Mouse (Mus musculus): ENCODE results near the gene Zc3h7b. TPM values are rescaled to one million over a fixed set of nuclear protein-coding genes. Genes with fewer than 3 reads are reported as not detected.

The Zc3h7b gene
- total RNA-seq, 2 experiments from 2014 or later = 154 to 159 TPM

DNA sequence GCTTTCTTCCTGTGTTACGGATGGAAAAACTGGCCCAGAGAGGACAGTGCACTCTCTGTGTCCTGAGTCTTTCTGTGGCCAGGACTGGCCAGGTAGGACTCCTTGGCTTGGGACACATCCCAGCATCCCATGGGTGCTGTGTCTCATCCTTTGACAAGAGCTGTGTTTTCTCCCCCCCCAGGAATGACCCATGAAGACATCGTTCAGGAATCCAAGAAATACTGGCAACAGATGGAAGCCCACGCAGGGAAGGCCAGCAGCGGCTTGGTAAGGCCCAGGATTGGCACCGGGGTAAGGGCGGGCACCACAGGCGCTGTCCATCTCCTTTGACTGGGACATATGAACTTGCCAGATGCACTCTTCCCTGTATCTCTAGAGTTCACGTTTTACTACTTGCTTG lies 40.8 kb downstream of the Zc3h7b start:
- no peak for DNase-seq (ENCODE audit: low spot score in 2 of 2)

DNA sequence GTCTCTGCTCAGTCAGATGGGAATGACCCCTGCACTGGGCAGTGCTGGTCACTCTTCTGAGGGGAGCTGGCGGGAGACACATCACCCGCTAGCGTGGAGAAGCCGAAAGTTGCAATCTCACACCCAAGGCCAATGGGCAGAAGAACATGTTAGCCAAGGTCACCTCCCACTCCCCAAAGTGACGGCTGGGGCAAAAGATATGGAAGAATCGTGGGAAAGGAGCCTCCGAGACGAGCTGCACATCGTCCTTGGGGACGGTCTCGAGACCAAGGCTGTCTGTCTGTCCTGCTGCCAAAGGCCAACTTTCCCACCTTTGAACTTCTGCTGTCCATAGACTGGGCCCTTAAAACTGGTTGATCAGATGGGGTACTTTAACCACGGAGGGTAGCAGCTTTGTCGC lies 42.7 kb downstream of the Zc3h7b start:
- DNase-seq (ENCODE audit: low spot score in 2 of 2) = no peak

DNA sequence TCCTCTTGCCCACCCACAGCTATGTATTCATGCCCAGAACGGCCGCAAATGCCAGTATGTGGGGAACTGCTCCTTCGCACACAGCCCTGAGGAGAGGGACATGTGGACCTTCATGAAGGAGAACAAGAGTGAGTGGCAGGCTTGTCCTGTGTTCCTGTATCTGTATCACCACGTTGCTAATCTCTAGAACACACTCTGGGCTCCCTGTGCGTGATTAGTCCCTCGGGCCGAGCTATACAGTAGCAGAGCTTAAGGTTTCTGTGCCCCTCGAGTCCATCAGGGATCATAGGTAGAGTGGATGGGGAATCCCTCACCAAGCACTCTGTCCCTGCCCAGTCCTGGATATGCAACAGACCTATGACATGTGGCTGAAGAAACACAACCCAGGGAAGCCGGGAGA lies 47.6 kb downstream of the Zc3h7b start:
- DNase-seq (ENCODE audit: low spot score in 2 of 2) = no peak

DNA sequence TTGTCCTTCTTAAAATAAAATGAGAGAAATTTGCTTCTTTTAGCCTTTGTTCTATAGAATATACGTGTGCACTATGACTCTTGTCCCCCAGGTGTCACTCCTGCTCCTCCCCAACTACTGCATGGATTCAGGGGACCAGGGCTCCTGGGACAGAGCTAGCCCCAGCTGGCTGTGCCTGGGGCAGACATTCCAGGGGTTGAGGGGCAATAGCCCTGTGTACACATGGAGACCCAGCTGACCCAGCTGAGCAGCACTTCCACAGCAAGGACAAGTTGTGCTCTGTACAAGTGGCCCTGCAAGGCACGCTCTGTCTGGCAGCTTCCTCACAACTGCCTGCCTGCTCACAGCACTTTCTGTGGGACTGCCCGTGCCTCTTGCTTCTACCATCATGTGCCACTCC lies 51.4 kb downstream of the Zc3h7b start:
- no peak for DNase-seq (ENCODE audit: low spot score in 2 of 2)

DNA sequence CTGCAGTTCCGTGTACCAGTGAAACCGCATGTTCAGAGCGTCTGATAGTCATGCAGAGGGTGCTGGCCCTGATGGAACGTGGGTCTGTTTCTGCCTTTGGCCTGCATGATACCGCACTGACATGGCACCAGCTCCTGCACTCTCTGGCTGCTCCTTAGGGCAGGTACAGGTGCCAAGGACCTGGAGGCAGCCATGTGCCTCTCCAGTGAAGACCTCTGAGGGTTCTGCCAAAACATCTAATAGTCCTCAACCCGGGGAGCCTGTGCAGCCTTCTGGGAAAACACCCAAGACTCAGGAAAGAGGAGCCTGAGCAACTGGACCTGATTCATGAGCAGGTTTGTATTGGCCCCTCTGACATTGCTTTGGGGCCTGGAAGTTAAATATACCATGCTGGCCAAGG lies 53.0 kb downstream of the Zc3h7b start:
- no peak for DNase-seq (ENCODE audit: low spot score in 2 of 2)

DNA sequence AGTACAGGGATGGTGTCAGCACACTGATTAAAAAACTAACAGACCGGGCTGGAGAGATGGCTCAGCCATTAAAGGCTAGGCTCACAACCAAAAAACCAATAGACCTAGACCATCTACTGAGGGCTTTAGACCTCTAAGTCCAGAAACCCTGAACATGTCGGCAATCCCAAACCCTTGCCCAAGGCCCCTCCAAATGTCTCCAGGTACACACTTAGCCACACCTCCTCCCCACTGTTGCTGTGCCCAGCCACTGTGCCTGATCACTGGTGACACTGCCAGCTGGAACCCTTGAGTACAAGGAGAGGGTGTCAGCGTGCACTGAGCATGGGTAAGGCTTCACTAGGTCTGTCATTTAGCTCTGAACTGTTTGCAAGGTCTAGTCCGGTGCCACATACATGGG lies 53.6 kb downstream of the Zc3h7b start:
- no peak for DNase-seq (ENCODE audit: low spot score in 2 of 2)

DNA sequence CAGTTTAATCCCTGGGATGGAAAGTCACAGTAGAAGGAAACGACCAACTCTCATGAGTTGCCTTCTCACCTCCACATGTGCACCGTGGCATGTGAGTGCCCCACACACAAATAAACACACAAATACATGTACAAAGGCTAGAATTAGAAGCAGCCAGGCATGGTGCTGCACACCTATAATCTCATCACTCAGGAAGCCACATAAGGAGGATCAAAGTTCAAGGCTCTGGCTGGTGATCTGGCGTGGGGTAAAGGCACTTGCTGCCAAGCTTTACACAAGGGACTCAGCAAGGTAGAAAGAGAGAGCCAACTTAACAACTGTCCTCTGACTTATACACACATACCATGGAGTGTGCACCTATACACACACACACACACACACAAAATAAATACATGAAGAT lies 55.5 kb downstream of the Zc3h7b start:
- no peak for DNase-seq (ENCODE audit: low spot score in 2 of 2)

DNA sequence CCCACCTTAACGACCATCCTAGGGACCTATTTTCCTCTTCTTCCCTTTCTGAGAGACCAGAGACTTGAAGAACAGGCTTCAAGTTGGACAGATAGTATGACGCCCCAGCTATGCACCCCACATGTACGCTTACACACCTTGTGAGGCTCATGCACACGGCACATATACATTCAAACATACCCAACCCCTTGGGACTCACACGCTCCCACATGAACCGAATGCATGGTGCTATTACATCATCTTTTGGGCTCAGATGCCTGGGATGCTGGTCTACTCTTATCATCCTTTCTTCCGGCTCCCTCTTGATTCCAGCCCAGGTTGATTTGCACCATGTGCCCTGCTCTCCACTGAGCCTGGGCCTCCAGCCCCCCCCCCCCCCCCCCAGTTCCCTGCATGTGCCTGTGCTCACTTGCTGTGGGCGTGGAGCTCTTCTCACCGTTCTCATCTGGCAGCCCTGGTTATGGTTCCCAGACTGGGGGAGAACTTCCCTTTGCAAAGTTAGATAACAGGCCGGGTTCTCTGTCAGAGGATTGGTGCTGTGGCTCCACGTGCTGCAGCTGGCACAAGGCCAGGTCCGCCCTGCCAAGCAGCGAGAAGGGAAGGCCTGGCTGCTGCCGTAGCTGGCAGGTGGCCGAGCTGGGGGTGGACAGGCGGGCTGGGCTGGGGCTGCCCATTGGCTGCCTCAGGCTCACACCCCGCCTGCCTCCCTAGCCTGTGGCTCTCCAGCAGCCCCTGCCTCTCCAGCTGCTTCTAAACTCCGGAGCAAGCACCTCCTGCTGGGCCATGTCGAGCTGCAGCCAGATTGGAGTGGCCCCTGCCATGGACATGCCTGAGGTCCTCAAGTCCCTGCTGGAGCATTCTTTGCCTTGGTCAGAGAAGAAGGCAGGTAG lies 57.4 kb downstream of the Zc3h7b start, which contains the start of gene Tef:
Gene Tef (plus strand): TSS at position 421 of the 890 bp plus-strand sequence.
- peak; percentile 100 for DNase-seq (ENCODE audit: low spot score in 2 of 2)

DNA sequence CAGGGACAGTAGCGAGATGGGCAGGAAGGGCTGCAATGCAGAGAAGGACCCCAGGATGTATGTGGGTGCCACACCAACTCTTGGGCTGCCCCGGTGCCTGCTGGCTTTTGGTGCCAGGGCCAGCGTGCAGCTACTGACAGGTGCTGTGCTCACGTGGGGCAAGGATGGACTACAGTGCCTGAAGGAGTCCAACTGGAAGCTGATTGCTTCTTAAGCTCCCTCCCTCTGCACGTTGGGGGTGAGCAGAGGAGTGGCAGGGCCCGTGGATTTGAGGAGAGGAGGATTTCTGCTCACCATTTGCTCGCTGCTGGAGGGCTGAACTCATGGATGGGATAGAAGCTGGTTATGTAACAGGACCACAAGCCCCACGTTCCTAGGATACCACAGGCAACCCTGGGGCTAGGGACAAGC lies 58.1 kb downstream of the Zc3h7b start:
- DNase-seq (ENCODE audit: low spot score in 2 of 2) = peak; percentile 46 to 57

DNA sequence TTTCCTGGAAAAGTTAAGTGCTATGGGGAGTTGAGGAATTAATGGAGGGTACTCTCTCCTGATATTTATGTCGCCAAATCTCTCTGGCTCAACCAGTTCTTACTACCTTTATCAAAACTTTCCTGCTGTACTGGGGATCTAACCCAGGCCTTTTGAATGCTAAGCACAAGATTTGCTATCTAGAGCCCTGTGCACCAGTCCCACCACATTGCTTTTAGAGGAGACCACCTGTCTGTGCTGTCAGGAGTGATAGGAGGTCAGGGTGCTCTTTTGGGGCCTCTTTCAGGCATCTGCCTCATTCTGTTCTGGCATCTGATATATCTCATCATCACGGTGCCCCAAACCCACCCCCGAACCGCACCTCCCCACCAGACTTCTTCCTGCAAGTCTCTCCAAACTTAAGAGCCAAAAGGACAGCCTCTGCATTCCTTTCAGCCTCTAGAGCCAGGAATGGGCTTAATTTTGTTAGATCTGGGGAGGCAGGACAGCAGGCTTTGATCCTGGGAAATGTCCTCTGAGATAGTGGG lies 58.6 kb downstream of the Zc3h7b start:
- DNase-seq (ENCODE audit: low spot score in 2 of 2) = no peak

DNA sequence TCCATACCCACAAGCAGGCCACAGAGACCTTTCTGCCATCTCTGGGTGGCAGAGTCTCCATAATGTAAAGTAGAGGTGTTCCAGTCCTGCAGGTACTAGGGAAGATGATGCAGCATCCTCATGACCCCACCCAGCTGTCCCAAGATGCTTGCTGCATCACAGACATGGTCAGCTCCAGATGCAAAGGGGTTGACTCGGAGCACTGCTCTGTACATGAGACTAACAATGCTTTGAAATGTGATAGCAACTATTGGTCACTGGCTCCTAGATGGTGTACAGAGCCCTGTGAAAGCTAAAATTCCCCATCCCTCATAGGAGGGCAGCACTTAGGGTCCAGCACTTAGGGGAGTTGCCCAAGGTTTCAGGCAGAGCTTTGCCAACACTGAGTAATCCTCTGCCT lies 59.3 kb downstream of the Zc3h7b start:
- DNase-seq (ENCODE audit: low spot score in 2 of 2) = no peak

DNA sequence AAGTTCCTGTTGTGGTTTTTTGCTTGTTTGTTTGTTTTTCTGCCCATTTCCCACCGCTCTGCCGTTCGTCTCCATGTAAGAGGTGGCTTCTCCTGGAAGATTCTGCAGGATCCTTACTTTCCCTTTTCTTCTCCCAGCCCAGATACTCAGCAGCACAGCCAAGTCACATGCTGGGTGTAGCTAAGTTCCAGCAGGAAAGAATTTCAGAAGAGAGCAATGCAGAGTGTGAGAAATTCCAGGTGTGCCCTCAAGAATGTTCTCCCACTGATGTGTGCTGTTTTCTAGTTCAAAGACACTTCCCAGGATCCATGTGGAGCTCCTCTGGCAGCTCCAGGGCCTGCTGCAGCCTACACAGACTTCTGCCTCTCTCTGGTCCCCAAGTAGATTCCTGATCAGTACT lies 60.0 kb downstream of the Zc3h7b start:
- no peak for DNase-seq (ENCODE audit: low spot score in 2 of 2)

DNA sequence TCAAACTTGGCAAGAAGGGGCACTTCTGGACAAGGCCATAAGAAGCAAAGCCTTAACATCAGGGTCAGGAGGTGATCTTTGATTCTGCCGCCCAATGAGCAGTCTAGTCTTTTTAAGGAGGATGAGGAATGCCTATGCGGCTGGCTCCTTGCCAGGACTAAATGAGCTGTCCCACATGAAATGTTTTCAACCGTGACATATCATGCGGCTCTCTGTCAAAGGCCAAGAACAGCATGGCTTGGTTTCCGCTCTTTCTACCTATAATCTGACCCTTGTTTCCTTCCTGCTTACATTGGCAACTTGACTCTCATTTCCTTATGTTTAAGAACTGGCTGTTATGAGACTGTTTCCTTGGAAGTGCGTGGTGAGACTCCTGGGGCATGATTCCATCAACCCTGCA lies 60.8 kb downstream of the Zc3h7b start:
- no peak for DNase-seq (ENCODE audit: low spot score in 2 of 2)

DNA sequence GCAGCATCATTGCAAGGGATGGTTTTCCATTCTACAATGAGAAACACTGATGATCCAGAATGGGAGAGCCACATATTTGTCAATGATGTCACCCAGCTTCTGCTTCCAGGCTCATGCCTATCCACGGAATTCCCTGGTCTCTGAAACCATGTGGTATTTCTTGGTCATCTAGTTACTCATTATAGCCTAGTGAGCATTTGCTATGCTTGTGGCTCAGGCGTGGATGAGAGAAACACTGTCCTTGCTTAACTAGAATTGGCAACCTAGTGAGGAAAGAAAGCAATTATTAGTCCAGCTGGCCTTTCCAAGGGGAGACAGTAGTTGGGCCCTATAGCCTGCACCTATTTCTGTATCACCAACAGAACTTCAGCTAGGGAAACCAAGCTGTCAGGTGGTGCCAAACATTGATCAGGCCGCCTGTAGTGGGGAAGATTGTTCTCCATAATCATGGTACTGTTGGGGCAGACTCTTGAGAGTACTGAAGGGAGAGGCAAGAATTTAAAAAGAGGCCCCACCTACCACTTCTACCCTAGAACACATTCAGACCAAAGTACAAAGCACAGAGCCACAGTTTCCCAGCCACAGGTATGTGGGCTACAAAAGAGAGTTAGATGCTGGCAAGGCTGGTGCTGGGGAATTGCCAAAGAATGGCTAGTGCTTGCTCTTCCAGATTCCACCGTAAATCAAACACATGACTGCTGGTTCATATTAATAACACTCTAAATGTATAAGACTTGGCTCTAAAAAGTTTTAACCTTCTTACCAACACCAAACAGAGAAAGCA lies 62.0 kb downstream of the Zc3h7b start:
- no peak for DNase-seq (ENCODE audit: low spot score in 2 of 2)

DNA sequence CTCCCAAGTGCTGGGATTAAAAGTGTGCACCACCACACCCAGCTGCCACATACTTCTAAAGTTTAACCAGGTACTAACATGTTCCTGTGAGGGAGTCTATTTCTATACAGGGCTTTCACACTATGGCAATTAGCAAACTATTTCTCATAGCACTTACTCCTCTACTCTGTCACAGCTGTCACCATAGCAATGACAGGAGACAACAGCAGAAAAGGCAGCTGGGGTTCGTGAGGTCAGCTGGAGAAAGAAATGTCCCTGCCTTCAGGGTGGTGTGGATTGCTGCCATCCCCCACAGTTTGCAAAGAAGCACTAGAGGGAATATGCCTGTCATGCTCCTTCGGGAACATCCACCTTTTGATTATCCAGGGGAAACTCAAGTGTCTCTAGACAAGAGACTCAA lies 63.9 kb downstream of the Zc3h7b start:
- no peak for DNase-seq (ENCODE audit: low spot score in 2 of 2)

DNA sequence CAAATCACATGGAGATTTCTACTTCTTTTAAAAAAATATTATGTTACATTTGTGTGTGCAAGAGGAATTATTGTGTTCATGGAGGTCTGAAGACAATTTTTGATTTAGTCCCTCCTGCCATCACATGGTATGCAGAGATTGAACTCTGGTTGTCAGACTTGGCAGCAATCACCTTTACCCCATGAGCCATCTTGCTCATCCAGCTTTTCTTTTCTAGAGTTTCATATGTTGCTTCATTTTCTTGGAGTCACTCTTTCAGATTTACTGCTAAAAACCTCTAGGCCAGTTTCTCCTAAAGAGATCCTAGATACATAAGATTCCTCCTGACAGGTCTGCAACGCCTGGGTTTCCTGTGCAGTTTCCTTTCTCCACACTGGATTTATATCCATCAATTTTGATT lies 64.7 kb downstream of the Zc3h7b start:
- no peak for DNase-seq (ENCODE audit: low spot score in 2 of 2)

DNA sequence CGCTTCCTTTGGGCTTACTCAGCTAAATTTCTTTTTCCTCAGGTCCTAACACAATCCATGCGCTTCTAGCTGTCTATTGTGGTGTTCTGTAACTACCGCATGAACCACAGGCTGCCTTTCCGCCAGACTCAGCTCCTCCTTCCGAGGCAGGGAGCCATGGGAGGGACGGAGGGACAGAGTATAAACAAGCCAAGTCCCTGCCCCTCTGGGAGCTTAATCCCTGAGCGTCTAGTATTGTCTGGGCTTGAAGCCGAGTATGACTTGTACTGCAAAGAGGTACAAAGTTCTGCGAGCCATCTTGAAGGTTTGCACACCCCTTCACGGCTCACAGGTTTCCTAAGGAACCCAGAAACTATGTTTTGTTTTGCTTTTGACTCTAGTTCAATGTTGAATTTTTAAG lies 65.3 kb downstream of the Zc3h7b start:
- peak; percentile 59 to 78 for DNase-seq (ENCODE audit: low spot score in 2 of 2)

DNA sequence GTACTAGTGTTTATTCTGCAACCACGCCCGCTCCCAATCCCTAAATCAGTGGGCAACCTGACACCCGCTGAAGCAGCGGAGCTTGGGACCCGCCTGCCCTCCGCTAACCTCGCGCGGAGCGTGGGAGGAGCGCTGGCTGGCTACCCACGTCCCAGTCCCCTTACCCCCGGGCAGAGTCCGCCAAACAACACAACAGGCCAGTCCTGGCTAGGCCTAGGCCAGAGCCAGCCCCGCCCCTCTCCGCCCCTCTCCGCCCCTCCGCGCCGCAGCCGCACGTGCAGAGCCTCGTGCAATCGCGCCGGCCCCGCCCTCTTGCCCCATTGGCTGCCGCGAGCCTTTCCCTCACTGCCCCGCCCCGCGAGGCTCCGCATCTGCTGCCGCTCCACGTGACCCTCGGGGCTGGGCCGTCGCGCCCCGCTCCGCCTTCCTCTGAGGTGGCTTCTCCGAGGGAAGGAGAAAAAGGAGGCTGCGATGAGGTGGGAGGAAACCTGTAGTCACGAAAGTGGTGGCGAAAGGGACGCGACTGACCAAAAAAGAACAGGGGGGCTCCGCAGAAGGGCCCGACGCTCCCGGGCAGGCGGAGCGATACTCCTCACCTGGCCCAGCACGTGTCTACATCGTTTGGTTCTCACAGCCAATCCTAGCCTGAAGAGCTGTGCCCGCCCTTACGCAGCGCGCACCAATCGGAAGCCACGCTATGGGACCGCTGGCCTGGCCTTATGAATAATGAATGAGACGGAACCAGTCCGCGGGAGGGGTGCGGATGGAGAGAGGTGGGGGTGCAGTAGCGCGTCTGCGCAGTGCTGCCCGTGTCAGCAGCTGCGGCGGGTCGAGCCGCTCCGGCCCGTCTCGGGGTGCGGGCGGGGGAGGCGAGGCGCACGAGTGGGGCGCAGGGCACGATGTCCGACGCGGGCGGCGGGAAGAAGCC lies 66.1 kb downstream of the Zc3h7b start:
- peak; percentile 98 to 99 for DNase-seq (ENCODE audit: low spot score in 2 of 2)

DNA sequence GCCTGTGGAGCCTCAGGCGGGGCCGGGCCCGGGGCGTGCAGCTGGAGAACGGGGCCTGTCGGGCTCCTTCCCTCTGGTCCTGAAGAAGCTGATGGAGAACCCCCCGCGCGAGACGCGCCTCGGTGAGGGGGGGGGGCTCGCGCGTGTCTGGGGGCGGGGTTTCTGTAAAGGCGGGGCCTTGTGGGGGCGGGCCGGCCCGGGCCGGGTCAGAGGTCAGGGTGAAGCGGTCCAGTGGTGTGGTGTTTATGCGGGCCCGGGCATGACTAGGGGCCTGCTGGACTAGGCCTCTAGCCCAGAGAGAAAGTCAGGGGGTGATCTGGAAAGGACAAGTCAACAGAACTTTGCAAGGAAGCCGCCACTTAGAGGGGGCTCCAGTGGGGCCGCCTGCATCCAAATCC lies 66.7 kb downstream of the Zc3h7b start:
- no peak for DNase-seq (ENCODE audit: low spot score in 2 of 2)

DNA sequence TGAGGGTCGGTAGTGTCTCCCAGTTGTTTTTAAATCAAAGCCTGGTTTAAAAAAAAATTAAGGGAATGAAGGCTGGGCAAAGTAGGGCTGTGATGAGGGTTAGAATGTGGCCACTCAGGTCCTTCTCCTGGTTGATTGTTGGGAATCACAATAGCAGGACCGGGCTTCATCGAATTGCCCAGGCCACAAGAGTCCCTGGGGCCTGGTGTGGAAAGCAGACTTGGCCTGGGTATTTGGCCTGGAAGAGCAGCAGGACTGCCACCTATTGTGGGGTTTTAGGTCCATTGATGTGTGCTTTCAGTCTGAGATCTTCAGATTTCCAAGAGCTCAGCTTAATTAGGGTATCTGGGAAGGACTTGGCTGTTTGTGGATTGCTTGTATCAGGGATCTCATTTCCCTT lies 67.4 kb downstream of the Zc3h7b start:
- no peak for DNase-seq (ENCODE audit: low spot score in 2 of 2)
